Mouse (Mus musculus): Measurements from ENCODE around the gene Tepsin. TPM values are rescaled to one million over a fixed set of nuclear protein-coding genes. Genes with fewer than 3 reads are reported as not detected.

The Tepsin gene
- polyA plus RNA-seq, 1 experiment from 2014 or later = 20.8 TPM

- ATAC-seq (ENCODE audit: insufficient number of reproducible peaks, low FRiP score, low TSS enrichment, low read depth) = no peak
- 77% methylated on average over 14 of the region's 14 CpGs for WGBS
Observed at GRCm38 (mm10) chr11:120109558-120110210, 11.2 kb upstream of the Tepsin start.

DNA sequence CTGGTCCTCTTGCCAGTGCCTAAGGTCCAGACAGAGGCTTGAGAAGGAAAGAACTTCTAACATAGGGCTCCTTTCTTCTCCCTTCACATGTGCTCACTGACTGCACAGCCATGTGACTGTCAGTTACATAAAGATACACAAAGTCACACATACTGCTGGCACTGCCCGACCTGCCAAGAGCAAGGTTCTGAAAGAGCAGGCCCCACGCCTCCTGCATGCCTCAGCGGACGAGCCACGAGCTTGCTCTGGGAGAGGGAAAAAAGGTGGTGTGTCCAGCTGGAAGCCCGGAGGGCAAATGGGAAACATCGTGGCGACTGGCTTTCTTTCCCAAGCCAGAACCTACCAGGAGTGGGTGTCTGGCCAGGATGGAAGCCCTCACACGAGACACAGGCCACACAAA, 9.3 kb upstream of the Tepsin start:
- no peak overlapping the region for H3K9ac ChIP-seq
- 79% methylated on average over 9 of the region's 9 CpGs for WGBS

More at GRCm38 (mm10) chr11:120109558-120110210, 11.2 kb upstream of the Tepsin start:
- no peaks in the 10 kb centered on the region for H3K9me3 ChIP-seq (replicated peaks)
- no peak overlapping the region for H3K9ac ChIP-seq
- no peaks in the 10 kb centered on the region for H3K27me3 ChIP-seq
- peaks cover 42% of the 10 kb centered on the region for H3K36me3 ChIP-seq
- H3K27ac ChIP-seq (replicated peaks) = no peak overlapping the region
- no peak overlapping the region for H3K4me3 ChIP-seq (replicated peaks)
- no peak overlapping the region for H3K4me2 ChIP-seq (replicated peaks)
- 0 out of 2 replicates have a peak, but pooled peaks cover 7% of the 10 kb centered on the region for H3K4me1 ChIP-seq

DNA sequence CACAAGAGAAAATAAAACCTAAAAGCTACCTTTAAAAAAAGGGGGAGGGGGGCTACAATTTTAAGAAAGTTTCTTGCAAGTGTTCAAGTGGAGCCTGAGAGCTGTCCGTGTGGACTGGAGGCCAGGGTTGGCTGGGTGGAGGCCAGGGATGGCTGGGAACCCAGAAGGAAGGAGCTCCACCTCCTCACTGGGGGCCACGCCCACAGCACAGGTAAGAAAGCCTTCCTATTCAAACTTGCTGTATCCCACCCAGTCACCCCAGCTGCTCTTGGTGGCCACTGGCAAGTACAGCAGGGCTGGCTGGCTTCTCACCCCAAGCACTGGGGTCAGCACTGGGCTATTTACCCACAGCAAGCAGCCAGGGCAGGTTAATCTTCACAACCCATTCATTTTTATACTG, 8.5 kb upstream of the Tepsin start:
- Histone ChIP-seq H3K27me3 (no peaks in the 10 kb centered on the region), H3K4me2 (replicated peaks) (no peak overlapping the region), H3K4me3 (replicated peaks) (no peak overlapping the region), H3K4me1 (0 out of 2 replicates have a peak, but pooled peaks cover under 1% of the 10 kb centered on the region), H3K9ac (no peak overlapping the region), H3K9me3 (replicated peaks) (no peaks in the 10 kb centered on the region), H3K27ac (replicated peaks) (no peak overlapping the region), H3K36me3 (peaks cover 55% of the 10 kb centered on the region)
- 66% methylated on average over 2 of the region's 2 CpGs for WGBS
- ATAC-seq (ENCODE audit: insufficient number of reproducible peaks, low FRiP score, low TSS enrichment, low read depth) = no peak

More for the DNA sequence above, 9.3 kb upstream of the Tepsin start:
- H3K27me3 ChIP-seq = no peaks in the 10 kb centered on the region
- peaks cover 55% of the 10 kb centered on the region for H3K36me3 ChIP-seq
- H3K9me3 ChIP-seq (replicated peaks) = no peaks in the 10 kb centered on the region
- no peak overlapping the region for H3K27ac ChIP-seq (replicated peaks)
- ATAC-seq (ENCODE audit: insufficient number of reproducible peaks, low FRiP score, low TSS enrichment, low read depth) = no peak
- H3K4me3 ChIP-seq (replicated peaks) = no peak overlapping the region
- 0 out of 2 replicates have a peak, but pooled peaks cover 7% of the 10 kb centered on the region for H3K4me1 ChIP-seq
- H3K4me2 ChIP-seq (replicated peaks) = no peak overlapping the region

DNA sequence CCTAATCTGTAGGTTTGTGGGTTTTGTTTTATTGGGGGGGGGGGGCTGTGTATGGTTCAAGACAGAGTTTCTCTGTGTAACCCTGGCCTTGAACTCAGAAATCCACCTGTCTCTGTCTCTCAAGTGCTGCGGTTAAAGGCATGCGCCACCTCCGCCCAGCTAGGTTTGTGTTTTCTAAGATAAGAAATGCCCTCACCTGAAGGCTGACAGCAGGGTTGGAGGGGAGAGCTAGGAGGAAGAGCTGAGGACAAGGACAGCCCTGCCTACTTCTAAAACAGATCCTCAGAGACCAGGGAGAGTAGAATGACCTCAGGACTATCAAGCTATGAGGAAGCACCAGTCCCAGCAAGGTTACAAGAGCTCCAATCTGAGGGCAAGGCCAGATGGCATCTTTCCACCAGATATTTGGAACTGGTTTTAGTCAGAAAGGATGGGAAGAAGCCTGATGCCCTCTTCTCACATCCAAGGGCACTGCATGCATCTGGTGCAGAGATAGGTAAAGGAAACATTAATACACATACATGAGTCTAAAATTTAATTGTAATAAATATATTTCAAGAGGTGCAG, 5.0 kb upstream of the Tepsin start:
- WGBS = 82% methylated on average over 3 of the region's 3 CpGs
- no peak for ATAC-seq (ENCODE audit: insufficient number of reproducible peaks, low FRiP score, low TSS enrichment, low read depth)
- Histone ChIP-seq H3K9ac (no peak overlapping the region), H3K27me3 (no peaks in the 10 kb centered on the region), H3K4me2 (replicated peaks) (no peak overlapping the region), H3K27ac (replicated peaks) (no peak overlapping the region), H3K4me3 (replicated peaks) (no peak overlapping the region), H3K4me1 (peaks cover 17% of the 10 kb centered on the region), H3K36me3 (peaks cover 39% of the 10 kb centered on the region), H3K9me3 (replicated peaks) (no peaks in the 10 kb centered on the region)

DNA sequence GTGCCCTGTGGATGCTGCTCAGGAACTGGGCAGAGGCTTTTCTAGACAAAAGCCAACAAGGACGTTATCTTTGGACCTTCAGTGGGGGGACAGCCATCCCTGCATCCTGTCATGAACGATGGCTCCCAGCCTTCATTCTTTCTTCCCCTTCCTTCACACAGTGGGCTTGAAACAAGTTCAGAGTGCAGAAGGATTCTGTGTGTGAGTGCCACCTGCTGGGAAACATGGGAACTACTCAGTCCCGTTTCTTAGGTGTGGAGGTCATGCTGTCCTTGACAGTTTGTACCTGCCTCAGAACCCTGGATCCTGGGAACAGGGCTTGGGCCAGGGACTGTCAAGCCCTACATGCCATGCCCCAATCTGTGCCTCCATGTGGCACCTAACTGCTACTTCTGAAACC, 2.5 kb upstream of the Tepsin start:
- Histone ChIP-seq H3K27ac (replicated peaks) (no peak overlapping the region), H3K9me3 (replicated peaks) (no peaks in the 10 kb centered on the region), H3K4me2 (replicated peaks) (no peak overlapping the region), H3K27me3 (no peaks in the 10 kb centered on the region), H3K9ac (no peak overlapping the region), H3K4me3 (replicated peaks) (no peak overlapping the region), H3K36me3 (peaks cover 33% of the 10 kb centered on the region), H3K4me1 (peaks cover 28% of the 10 kb centered on the region)
- ATAC-seq (ENCODE audit: insufficient number of reproducible peaks, low FRiP score, low TSS enrichment, low read depth) = no peak
- 7% methylated on average over 3 of the region's 3 CpGs for WGBS

- 77% methylated on average over 23 of the region's 23 CpGs for WGBS
- Histone ChIP-seq H3K9me3 (replicated peaks) (no peaks in the 10 kb centered on the region), H3K4me2 (replicated peaks) (no peak overlapping the region), H3K27ac (replicated peaks) (no peak overlapping the region), H3K4me3 (replicated peaks) (no peak overlapping the region), H3K27me3 (no peaks in the 10 kb centered on the region), H3K4me1 (peaks cover 8% of the 10 kb centered on the region), H3K9ac (no peak overlapping the region), H3K36me3 (peaks cover 65% of the 10 kb centered on the region)
- peak; percentile 31; the same call in 1 of the 2 replicates for ATAC-seq (ENCODE audit: insufficient number of reproducible peaks, low FRiP score, low TSS enrichment, low read depth)
Observed at GRCm38 (mm10) chr11:120092817-120093591, 5.5 kb downstream of the Tepsin start.

DNA sequence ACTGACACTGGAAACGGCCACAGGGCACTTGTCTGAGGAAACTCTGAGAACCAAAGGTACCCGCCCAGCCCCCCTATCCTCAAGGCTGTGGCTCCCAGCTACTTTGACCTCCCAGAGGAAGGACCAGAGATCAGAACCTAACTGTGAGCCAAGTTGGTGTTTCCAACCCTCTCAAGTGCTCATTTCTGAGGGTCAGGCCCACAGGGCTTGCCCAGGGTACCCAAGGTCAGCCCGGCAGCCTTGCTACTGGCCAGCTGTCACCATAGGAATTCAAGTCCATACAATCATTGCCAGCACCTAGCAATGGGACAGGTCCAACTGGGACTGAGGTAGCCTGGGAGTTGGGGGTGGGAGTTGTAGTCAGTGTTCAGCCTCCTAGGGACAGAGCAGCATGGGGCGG, 7.9 kb downstream of the Tepsin start:
- no peaks in the 10 kb centered on the region for H3K27me3 ChIP-seq
- peaks cover 11% of the 10 kb centered on the region for H3K4me1 ChIP-seq
- H3K27ac ChIP-seq (replicated peaks) = no peak overlapping the region
- H3K4me2 ChIP-seq (replicated peaks) = no peak overlapping the region
- H3K36me3 ChIP-seq = peaks cover 56% of the 10 kb centered on the region
- WGBS = 84% methylated on average over 4 of the region's 4 CpGs
- no peaks in the 10 kb centered on the region for H3K9me3 ChIP-seq (replicated peaks)
- H3K9ac ChIP-seq = no peak overlapping the region
- H3K4me3 ChIP-seq (replicated peaks) = no peak overlapping the region
- ATAC-seq (ENCODE audit: insufficient number of reproducible peaks, low FRiP score, low TSS enrichment, low read depth) = no peak

- H3K4me2 ChIP-seq (replicated peaks) = peak within 1 kb of the TSS; percentile 91
- H3K4me3 ChIP-seq (replicated peaks) = peak within 1 kb of the TSS; percentile 86
- H3K36me3 ChIP-seq = peaks cover 39% of the 10 kb centered on the region
- H3K27me3 ChIP-seq = no peaks in the 10 kb centered on the region
- under 1% methylated on average over 42 of the region's 42 CpGs for WGBS
- H3K4me1 ChIP-seq = peaks cover 18% of the 10 kb centered on the region
- peak within 1 kb of the TSS; percentile 95 for H3K9ac ChIP-seq
- no peaks in the 10 kb centered on the region for H3K9me3 ChIP-seq (replicated peaks)
- ATAC-seq (ENCODE audit: insufficient number of reproducible peaks, low FRiP score, low TSS enrichment, low read depth) = peak; percentile 98
- peak within 1 kb of the TSS; percentile 81 for H3K27ac ChIP-seq (replicated peaks)
Observed at GRCm38 (mm10) chr11:120086702-120087152, 11.8 kb downstream of the Tepsin start, which contains the start of gene Cep131. Gene Cep131, minus strand, starts transcription at chr11:120086827.

- Histone ChIP-seq H3K36me3 (peaks cover 38% of the 10 kb centered on the region), H3K27ac (replicated peaks) (peak overlapping the region; percentile 75), H3K9ac (peak overlapping the region; percentile 95), H3K4me3 (replicated peaks) (peak overlapping the region; percentile 86), H3K4me1 (peaks cover 18% of the 10 kb centered on the region), H3K27me3 (no peaks in the 10 kb centered on the region), H3K4me2 (replicated peaks) (peak overlapping the region; percentile 91), H3K9me3 (replicated peaks) (no peaks in the 10 kb centered on the region)
- 4% methylated on average over 25 of the region's 25 CpGs for WGBS
- ATAC-seq (ENCODE audit: insufficient number of reproducible peaks, low FRiP score, low TSS enrichment, low read depth) = no peak
Observed at GRCm38 (mm10) chr11:120085891-120086627, 12.5 kb downstream of the Tepsin start.

DNA sequence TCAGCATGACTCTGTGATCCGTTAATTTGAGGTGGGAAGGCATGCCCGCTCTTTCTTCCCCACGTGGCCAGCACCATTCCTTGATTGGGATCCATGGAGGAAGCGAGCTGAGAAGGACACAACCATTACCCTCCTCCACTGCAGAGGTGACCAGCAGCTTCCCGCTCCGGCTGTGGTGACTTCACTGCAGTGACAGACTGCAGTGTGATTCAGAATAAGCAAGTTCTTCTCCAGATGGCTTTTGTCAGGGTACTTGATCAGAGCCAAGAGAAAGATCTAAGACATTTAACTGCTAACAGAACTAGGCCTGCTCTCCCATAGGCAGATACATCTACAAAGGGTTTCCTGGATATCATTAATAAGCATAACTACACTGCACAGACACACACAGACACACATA, 18.2 kb downstream of the Tepsin start:
- no peak for ATAC-seq (ENCODE audit: insufficient number of reproducible peaks, low FRiP score, low TSS enrichment, low read depth)
- Histone ChIP-seq H3K4me1 (peaks cover 5% of the 10 kb centered on the region; the same call in 1 of the 2 replicates), H3K27ac (replicated peaks) (no peak overlapping the region), H3K27me3 (no peaks in the 10 kb centered on the region), H3K36me3 (peaks cover 73% of the 10 kb centered on the region), H3K4me3 (replicated peaks) (no peak overlapping the region), H3K4me2 (replicated peaks) (no peak overlapping the region), H3K9me3 (replicated peaks) (no peaks in the 10 kb centered on the region), H3K9ac (no peak overlapping the region)
- 77% methylated on average over 6 of the region's 6 CpGs for WGBS

GRCm38 (mm10) chr11:120076191-120076590, 22.3 kb downstream of the Tepsin start:
- Histone ChIP-seq H3K27ac (replicated peaks) (no peak overlapping the region), H3K4me1 (peaks cover 3% of the 10 kb centered on the region; the same call in 1 of the 2 replicates), H3K4me2 (replicated peaks) (no peak overlapping the region), H3K4me3 (replicated peaks) (no peak overlapping the region), H3K27me3 (no peaks in the 10 kb centered on the region), H3K9ac (no peak overlapping the region), H3K36me3 (peaks cover 81% of the 10 kb centered on the region), H3K9me3 (replicated peaks) (no peaks in the 10 kb centered on the region)
- ATAC-seq (ENCODE audit: insufficient number of reproducible peaks, low FRiP score, low TSS enrichment, low read depth) = no peak
- WGBS = 79% methylated on average over 3 of the region's 3 CpGs
